Mouse (Mus musculus): Measurements from ENCODE around the gene Stxbp1. TPM values are rescaled to one million over a fixed set of nuclear protein-coding genes. Genes with fewer than 3 reads are reported as not detected.
A peak's percentile ranks its signal among the peaks of the same experiment; 100 is the strongest.

The Stxbp1 gene
- polyA plus RNA-seq, 1 experiment = 713 TPM

DNA sequence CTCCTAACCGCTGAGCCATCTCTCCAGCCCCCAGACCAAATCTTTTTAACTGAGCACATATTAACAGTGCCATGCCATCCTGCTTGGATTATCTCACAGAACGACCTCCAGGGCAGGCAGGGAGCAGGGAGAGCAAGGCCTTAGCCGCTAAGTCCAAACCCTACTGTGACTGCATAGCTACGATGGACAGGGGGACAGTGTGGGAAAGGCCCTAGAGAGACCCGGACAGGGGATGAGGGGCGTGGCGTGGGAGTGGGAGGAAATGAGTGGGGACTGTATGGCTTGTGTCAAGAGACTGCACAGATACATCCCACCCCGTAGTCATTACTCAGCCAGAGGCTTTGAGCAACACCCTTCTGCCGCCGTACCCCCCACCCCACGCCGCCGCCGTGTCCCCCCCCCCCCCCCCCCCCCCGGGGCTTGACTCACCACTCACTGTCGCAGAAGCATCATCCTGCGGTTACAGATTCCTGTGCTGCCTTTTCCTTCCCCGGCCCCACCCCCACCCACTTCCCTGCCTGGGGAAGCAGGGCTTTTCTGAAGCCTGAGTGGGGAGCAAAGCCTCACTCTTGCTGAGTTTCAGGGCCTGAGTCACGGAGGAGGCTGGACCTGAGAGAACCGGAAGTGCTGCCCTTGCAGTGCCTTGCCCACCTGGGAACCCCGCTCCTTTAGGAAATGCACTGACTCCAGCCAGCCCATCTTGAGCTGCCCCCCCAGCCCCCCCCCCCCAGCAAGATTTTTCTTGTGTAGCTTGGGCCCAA is 35.4 kb upstream of the Stxbp1 start:
- Histone ChIP-seq H3K4me1 (ENCODE audit: control insufficient read depth, insufficient read depth, low read length) (peaks cover 12% of the 10 kb centered on the region), H3K4me3 (ENCODE audit: insufficient read depth, low read length) (no peak overlapping the region), H3K27ac (ENCODE audit: insufficient read depth, low read length) (peak overlapping the region; percentile 6; the same call in 1 of the 2 replicates)
- TF ChIP-seq CTCF (IDR thresholded peaks at IDR 0.05; ENCODE audit: extremely low read depth, insufficient read depth, low read length) (no peak), POLR2A (IDR thresholded peaks at IDR 0.05; ENCODE audit: extremely low read depth, insufficient read depth, low read length) (no peak)

GRCm38 (mm10) chr2:32881723-32882122 is 34.7 kb upstream of the Stxbp1 start:
- Histone ChIP-seq H3K4me3 (ENCODE audit: insufficient read depth, low read length) (no peak overlapping the region), H3K27ac (ENCODE audit: insufficient read depth, low read length) (peak overlapping the region; percentile 60; the same call in 1 of the 2 replicates), H3K4me1 (ENCODE audit: control insufficient read depth, insufficient read depth, low read length) (peaks cover 12% of the 10 kb centered on the region)
- TF ChIP-seq CTCF (IDR thresholded peaks at IDR 0.05; ENCODE audit: extremely low read depth, insufficient read depth, low read length) (no peak), POLR2A (IDR thresholded peaks at IDR 0.05; ENCODE audit: extremely low read depth, insufficient read depth, low read length) (no peak)

DNA sequence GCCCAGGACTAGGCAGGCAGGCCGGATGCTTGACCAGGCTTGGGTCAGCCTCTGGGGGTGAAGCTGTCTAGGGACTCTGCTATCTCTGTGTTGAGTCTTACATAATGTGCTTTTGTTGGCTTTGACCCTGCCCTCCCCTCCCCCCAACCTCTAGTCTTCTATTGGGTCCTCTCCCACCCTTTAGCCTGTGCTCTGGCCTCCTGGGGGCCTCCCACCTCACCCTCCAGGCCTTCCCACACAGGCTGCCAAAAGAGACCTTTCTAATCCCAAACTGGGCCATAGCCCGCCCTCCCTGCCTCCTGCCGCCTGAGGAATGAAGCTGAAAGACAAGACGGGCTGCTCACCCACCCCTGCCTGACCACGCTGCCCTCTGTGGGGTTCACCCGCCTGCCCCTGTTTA is 34.0 kb upstream of the Stxbp1 start:
- H3K4me3 ChIP-seq (ENCODE audit: insufficient read depth, low read length) = no peak overlapping the region
- peaks cover 12% of the 10 kb centered on the region for H3K4me1 ChIP-seq (ENCODE audit: control insufficient read depth, insufficient read depth, low read length)
- H3K27ac ChIP-seq (ENCODE audit: insufficient read depth, low read length) = peak overlapping the region; percentile 60
- TF ChIP-seq POLR2A (IDR thresholded peaks at IDR 0.05; ENCODE audit: extremely low read depth, insufficient read depth, low read length) (no peak), CTCF (IDR thresholded peaks at IDR 0.05; ENCODE audit: extremely low read depth, insufficient read depth, low read length) (no peak)

DNA sequence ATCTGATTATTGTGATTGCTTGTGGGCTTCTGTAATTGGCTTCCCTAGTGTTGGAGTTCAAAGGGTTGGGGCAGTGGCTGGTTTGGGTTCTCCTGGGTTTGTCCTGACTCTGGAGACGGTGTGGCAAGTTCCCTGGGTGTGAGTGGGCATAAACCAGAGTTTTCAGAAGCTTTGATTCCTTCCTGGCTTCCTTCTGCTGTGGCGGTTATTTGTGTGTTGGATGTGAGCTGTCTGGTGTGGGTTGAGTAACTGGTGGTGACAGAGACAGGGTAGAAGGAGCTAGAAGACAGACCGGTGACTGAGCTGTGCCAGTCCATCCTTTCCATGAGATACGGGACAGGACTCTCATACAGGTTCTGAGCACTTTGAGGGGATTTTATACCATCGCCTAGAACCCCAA is 32.5 kb upstream of the Stxbp1 start:
- peaks cover 14% of the 10 kb centered on the region for H3K4me1 ChIP-seq (ENCODE audit: control insufficient read depth, insufficient read depth, low read length)
- TF ChIP-seq POLR2A (IDR thresholded peaks at IDR 0.05; ENCODE audit: extremely low read depth, insufficient read depth, low read length) (no peak), CTCF (IDR thresholded peaks at IDR 0.05; ENCODE audit: extremely low read depth, insufficient read depth, low read length) (no peak)
- no peak overlapping the region for H3K4me3 ChIP-seq (ENCODE audit: insufficient read depth, low read length)
- no peak overlapping the region for H3K27ac ChIP-seq (ENCODE audit: insufficient read depth, low read length)

GRCm38 (mm10) chr2:32878396-32878795 is 31.4 kb upstream of the Stxbp1 start:
- peak overlapping the region; percentile 68; the same call in 1 of the 2 replicates for H3K4me3 ChIP-seq (ENCODE audit: insufficient read depth, low read length)

GRCm38 (mm10) chr2:32877761-32878393 is 30.8 kb upstream of the Stxbp1 start:
- peak overlapping the region; percentile 68 for H3K4me3 ChIP-seq (ENCODE audit: insufficient read depth, low read length)
- peaks cover 10% of the 10 kb centered on the region; the same call in 1 of the 2 replicates for H3K4me1 ChIP-seq (ENCODE audit: control insufficient read depth, insufficient read depth, low read length)
- peak overlapping the region; percentile 49; the same call in 1 of the 2 replicates for H3K27ac ChIP-seq (ENCODE audit: insufficient read depth, low read length)
- TF ChIP-seq POLR2A (IDR thresholded peaks at IDR 0.05; ENCODE audit: extremely low read depth, insufficient read depth, low read length) (no peak), CTCF (IDR thresholded peaks at IDR 0.05; ENCODE audit: extremely low read depth, insufficient read depth, low read length) (no peak)

More at GRCm38 (mm10) chr2:32878396-32878795, 31.4 kb upstream of the Stxbp1 start:
- peaks cover 10% of the 10 kb centered on the region; the same call in 1 of the 2 replicates for H3K4me1 ChIP-seq (ENCODE audit: control insufficient read depth, insufficient read depth, low read length)
- H3K27ac ChIP-seq (ENCODE audit: insufficient read depth, low read length) = no peak overlapping the region
- no peak for TF ChIP-seq CTCF (IDR thresholded peaks at IDR 0.05; ENCODE audit: extremely low read depth, insufficient read depth, low read length)
- no peak for TF ChIP-seq POLR2A (IDR thresholded peaks at IDR 0.05; ENCODE audit: extremely low read depth, insufficient read depth, low read length)

- Histone ChIP-seq H3K4me1 (ENCODE audit: control insufficient read depth, insufficient read depth, low read length) (peaks cover 10% of the 10 kb centered on the region; the same call in 1 of the 2 replicates), H3K27ac (ENCODE audit: insufficient read depth, low read length) (peak overlapping the region; percentile 49; the same call in 1 of the 2 replicates)
Observed at GRCm38 (mm10) chr2:32877303-32877702, 30.3 kb upstream of the Stxbp1 start.

DNA sequence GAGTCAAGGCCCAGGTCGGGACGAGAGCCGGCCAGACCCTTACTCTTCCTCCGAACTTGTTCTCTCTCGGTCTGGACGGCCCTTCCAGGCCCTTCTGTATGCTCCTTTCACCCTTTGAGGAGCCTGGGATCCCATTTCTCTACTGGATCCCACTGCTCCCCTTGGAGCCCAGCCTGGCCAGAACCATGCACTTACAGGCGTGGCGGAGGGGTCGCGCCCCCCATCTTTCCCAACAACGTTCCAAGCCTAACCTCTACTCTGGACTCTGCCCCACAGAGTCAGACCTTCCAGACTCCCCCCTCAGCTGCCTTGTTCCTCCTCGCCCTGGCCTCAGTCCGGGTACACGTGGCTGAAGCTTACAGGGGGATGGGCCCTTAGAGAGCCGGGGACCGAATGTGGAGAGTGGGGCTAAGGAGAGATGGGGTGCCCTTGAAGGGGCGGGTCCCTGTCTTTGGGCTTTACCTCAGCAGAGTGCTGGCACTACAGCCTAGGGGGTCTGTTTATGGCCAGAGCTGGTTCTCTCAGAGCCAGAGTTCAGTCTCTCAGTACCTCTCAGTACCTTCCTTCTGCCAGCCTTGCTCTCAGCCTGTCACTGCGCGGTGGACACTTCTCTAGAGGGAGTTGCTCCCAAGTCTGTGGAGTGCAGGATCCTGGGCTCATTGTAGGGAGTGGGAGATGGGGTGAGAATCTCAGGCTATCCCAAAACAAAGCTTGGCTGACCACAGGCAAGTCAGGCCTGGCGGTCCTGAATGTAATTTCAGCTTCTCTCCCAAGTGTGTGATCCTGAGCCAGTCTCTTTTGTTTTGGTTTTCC is 29.7 kb upstream of the Stxbp1 start:
- H3K4me1 ChIP-seq (ENCODE audit: control insufficient read depth, insufficient read depth, low read length) = peaks cover 8% of the 10 kb centered on the region; the same call in 1 of the 2 replicates
- peak overlapping the region; percentile 68 for H3K4me3 ChIP-seq (ENCODE audit: insufficient read depth, low read length)
- H3K27ac ChIP-seq (ENCODE audit: insufficient read depth, low read length) = peak overlapping the region; percentile 49
- TF ChIP-seq CTCF (IDR thresholded peaks at IDR 0.05; ENCODE audit: extremely low read depth, insufficient read depth, low read length) (no peak), POLR2A (IDR thresholded peaks at IDR 0.05; ENCODE audit: extremely low read depth, insufficient read depth, low read length) (no peak)

More at GRCm38 (mm10) chr2:32877303-32877702, 30.3 kb upstream of the Stxbp1 start:
- H3K4me3 ChIP-seq (ENCODE audit: insufficient read depth, low read length) = peak overlapping the region; percentile 68
- TF ChIP-seq CTCF (IDR thresholded peaks at IDR 0.05; ENCODE audit: extremely low read depth, insufficient read depth, low read length) = no peak
- no peak for TF ChIP-seq POLR2A (IDR thresholded peaks at IDR 0.05; ENCODE audit: extremely low read depth, insufficient read depth, low read length)
